Mouse (Mus musculus): ENCODE data around the gene Slco1b2. TPM values are rescaled to one million over a fixed set of nuclear protein-coding genes. Genes with fewer than 3 reads are reported as not detected.

Slco1b2 gene
- total and polyA plus RNA-seq, 3 experiments = 0.11 TPM; not detected in 2

DNA sequence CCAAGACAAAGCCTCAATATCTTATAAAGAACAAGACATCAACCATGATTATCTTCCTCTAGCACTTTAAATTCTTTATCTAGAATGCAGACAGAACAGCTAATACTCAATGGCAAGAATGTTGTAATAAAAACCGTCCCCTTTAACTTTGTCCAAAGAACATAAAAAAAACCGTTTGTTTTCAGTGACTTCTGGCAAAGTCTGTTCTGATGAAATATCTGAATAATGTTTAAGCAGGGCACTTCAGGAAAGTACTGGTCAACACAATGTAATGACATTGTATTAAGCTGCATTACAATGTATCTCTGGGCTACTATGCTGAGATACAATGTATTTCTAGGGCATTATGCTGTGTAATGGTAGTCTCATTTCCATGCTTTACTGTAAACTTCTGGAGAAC lies 5.9 kb downstream of the Slco1b2 start:
- no peak for DNase-seq (ENCODE audit: extremely low read depth)
- TF ChIP-seq SMC3 (IDR thresholded peaks at IDR 0.05; ENCODE audit: low read depth, low read length) (no peak), GABPA (IDR thresholded peaks at IDR 0.05; ENCODE audit: insufficient replicate concordance, low read depth, low read length) (no peak), HCFC1 (IDR thresholded peaks at IDR 0.05; ENCODE audit: low read depth, low read length) (no peak), ELF1 (IDR thresholded peaks at IDR 0.05; ENCODE audit: low read depth, low read length) (no peak), JUND (conservative IDR thresholded peaks at IDR 0.05; ENCODE audit: low read depth, low read length) (no peak), POLR2AphosphoS2 (IDR thresholded peaks at IDR 0.05; ENCODE audit: low read depth, low read length) (no peak), ETS1 (conservative IDR thresholded peaks at IDR 0.05; ENCODE audit: low read depth, low read length) (no peak), USF2 (conservative IDR thresholded peaks at IDR 0.05; ENCODE audit: low read depth, low read length) (no peak), MEF2A (IDR thresholded peaks at IDR 0.05; ENCODE audit: borderline replicate concordance, low read depth, low read length) (no peak), E2F4 (IDR thresholded peaks at IDR 0.05; ENCODE audit: insufficient replicate concordance, low read depth, low read length) (no peak), RAD21 (IDR thresholded peaks at IDR 0.05; ENCODE audit: low read depth, low read length) (no peak), NELFE (IDR thresholded peaks at IDR 0.05; ENCODE audit: low read depth, low read length) (no peak), RCOR1 (conservative IDR thresholded peaks at IDR 0.05; ENCODE audit: low read depth, low read length) (no peak)
- H3K4me1 ChIP-seq (ENCODE audit: control insufficient read depth in 1 of 2, insufficient read depth in 2 of 2) = no peaks in the 10 kb centered on the region

DNA sequence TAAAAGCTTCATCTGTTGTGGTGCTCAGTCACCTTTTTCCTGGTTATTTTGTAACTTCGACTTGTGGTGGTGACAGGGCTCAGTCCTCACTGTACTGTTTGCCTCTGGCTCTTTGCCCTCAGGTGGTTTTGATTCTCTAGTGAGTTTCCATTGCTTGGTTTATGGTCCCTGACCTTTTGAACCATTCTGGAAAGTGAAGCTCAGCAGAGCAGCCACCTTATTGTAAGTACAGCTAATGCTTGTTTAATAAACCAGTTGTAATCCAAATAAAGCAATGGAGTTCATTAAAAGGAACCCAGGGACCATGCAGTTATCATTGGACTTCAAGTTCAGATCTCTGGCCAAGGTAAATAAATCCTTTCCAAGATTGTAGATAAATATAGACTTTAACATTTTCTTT lies 11.3 kb downstream of the Slco1b2 start:
- Histone ChIP-seq H3K4me3 (replicated peaks in 1 of 3; ENCODE audit: low read depth in 2 of 3, low read length in 2 of 3, poor library complexity in 1 of 3) (no peak overlapping the region), H3K9ac (ENCODE audit: insufficient read depth, low read depth) (no peak overlapping the region), H3K27ac (ENCODE audit: insufficient read depth, low read depth) (no peak overlapping the region), H3K9me3 (replicated peaks; ENCODE audit: low read length) (peaks cover 4% of the 10 kb centered on the region), H3K27me3 (replicated peaks) (no peaks in the 10 kb centered on the region), H3K4me2 (ENCODE audit: insufficient read depth, low read depth, poor library complexity, severe bottlenecking) (no peak overlapping the region), H3K36me3 (replicated peaks in 1 of 2; ENCODE audit: control insufficient read depth in 1 of 2, insufficient read depth in 1 of 2, low read length in 1 of 2) (no peaks in the 10 kb centered on the region), H3K79me2 (replicated peaks; ENCODE audit: control insufficient read depth, extremely low read depth, insufficient read depth, poor library complexity, severe bottlenecking) (no peaks in the 10 kb centered on the region), H3K4me1 (ENCODE audit: control insufficient read depth in 1 of 2, insufficient read depth in 2 of 2) (no peaks in the 10 kb centered on the region)
- in situ Hi-C loops (cut with MboI; ENCODE audit: low pct_ligation_motif_present, low pct_unique_long_range_greater_than_20kb, low sequenced_read_pairs) = no loop called here
- dilution Hi-C loops (cut with MboI; ENCODE audit: extremely low pct_ligation_motif_present, extremely low pct_unique_long_range_greater_than_20kb, low sequenced_read_pairs) = no loop called here
- DNase-seq (ENCODE audit: extremely low read depth) = no peak
- no peak for TF ChIP-seq ETS1 (conservative IDR thresholded peaks at IDR 0.05; ENCODE audit: low read depth, low read length)

More for the DNA sequence above, 5.9 kb downstream of the Slco1b2 start:
- Histone ChIP-seq H3K36me3 (replicated peaks in 1 of 2; ENCODE audit: control insufficient read depth in 1 of 2, insufficient read depth in 1 of 2, low read length in 1 of 2) (no peaks in the 10 kb centered on the region), H3K27me3 (replicated peaks) (no peaks in the 10 kb centered on the region), H3K4me2 (ENCODE audit: insufficient read depth, low read depth, poor library complexity, severe bottlenecking) (no peak overlapping the region), H3K9me3 (replicated peaks; ENCODE audit: low read length) (peaks cover 6% of the 10 kb centered on the region), H3K4me3 (replicated peaks in 1 of 3; ENCODE audit: low read depth in 2 of 3, low read length in 2 of 3, poor library complexity in 1 of 3) (no peak overlapping the region), H3K79me2 (replicated peaks; ENCODE audit: control insufficient read depth, extremely low read depth, insufficient read depth, poor library complexity, severe bottlenecking) (no peaks in the 10 kb centered on the region), H3K9ac (ENCODE audit: insufficient read depth, low read depth) (no peak overlapping the region), H3K27ac (ENCODE audit: insufficient read depth, low read depth) (no peak overlapping the region)
- dilution Hi-C loops (cut with MboI; ENCODE audit: extremely low pct_ligation_motif_present, extremely low pct_unique_long_range_greater_than_20kb, low sequenced_read_pairs) = no loop called here
- in situ Hi-C loops (cut with MboI; ENCODE audit: low pct_ligation_motif_present, low pct_unique_long_range_greater_than_20kb, low sequenced_read_pairs) = no loop called here

DNA sequence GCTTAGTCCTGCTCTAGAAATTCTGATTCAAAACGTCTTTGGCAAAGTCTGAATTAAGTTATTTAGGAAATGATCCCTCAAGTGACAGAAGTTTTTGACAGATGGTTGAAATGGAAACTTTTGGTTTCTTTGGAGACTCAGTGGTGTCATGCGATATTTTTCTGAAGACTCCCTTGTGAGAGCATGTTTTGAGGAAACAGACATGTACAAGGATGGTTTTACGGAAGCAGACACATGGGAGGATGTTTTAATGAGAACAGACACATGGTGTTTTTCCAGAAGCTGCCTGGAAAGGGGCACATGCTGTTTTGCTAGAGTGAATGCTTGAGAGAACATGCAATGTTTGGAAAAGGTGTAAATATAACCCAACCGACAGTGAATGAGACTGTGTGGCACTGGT lies 57.7 kb downstream of the Slco1b2 start:
- H3K27ac ChIP-seq (ENCODE audit: insufficient read depth, low read depth) = no peak overlapping the region
- no peak overlapping the region for H3K4me2 ChIP-seq (ENCODE audit: insufficient read depth, low read depth, poor library complexity, severe bottlenecking)
- no peak for DNase-seq (ENCODE audit: extremely low read depth)
- dilution Hi-C loops (cut with MboI; ENCODE audit: extremely low pct_ligation_motif_present, extremely low pct_unique_long_range_greater_than_20kb, low sequenced_read_pairs) (no loop called here), in situ Hi-C loops (cut with MboI; ENCODE audit: low pct_ligation_motif_present, low pct_unique_long_range_greater_than_20kb, low sequenced_read_pairs) (no loop called here)
- H3K4me1 ChIP-seq (ENCODE audit: control insufficient read depth in 1 of 2, insufficient read depth in 2 of 2) = no peaks in the 10 kb centered on the region
- no peak overlapping the region for H3K9ac ChIP-seq (ENCODE audit: insufficient read depth, low read depth)
- H3K36me3 ChIP-seq (replicated peaks in 1 of 2; ENCODE audit: control insufficient read depth in 1 of 2, insufficient read depth in 1 of 2, low read length in 1 of 2) = no peaks in the 10 kb centered on the region
- no peak overlapping the region for H3K4me3 ChIP-seq (replicated peaks in 1 of 3; ENCODE audit: low read depth in 2 of 3, low read length in 2 of 3, poor library complexity in 1 of 3)
- H3K79me2 ChIP-seq (replicated peaks; ENCODE audit: control insufficient read depth, extremely low read depth, insufficient read depth, poor library complexity, severe bottlenecking) = no peaks in the 10 kb centered on the region
- peaks cover 10% of the 10 kb centered on the region for H3K9me3 ChIP-seq (replicated peaks; ENCODE audit: low read length)
- H3K27me3 ChIP-seq (replicated peaks) = no peaks in the 10 kb centered on the region
- no peak for TF ChIP-seq HCFC1 (IDR thresholded peaks at IDR 0.05; ENCODE audit: low read depth, low read length)

Data from CH12.LX (cell line).